Mouse (Mus musculus) embryonic facial prominence, embryonic 12.5 days (tissue): ENCODE results near the gene Wdr64. TPM values are rescaled to one million over a fixed set of nuclear protein-coding genes. Genes with fewer than 3 reads are reported as not detected.

Source experiments
- ATAC-seq: fragments of 200-750 bp; cut with Nextera tagmentation; 2 replicates; pipeline ENCODE4 v1.8.0; 2017; ENCODE audit not compliant: insufficient number of reproducible peaks, insufficient read depth, low FRiP score, low TSS enrichment
- H3K27ac ChIP-seq: fragments of 300-500 bp; sonication (generic); 2 replicates; pipeline ENCODE4 v1.5.1; 2016; ENCODE audit warnings: mild to moderate bottlenecking
- H3K27me3 ChIP-seq: fragments of 300-500 bp; sonication (generic); 2 replicates; pipeline ENCODE4 v1.6.1; 2016; ENCODE audit warnings: mild to moderate bottlenecking, moderate library complexity
- H3K36me3 ChIP-seq: fragments of 300-500 bp; sonication (generic); 2 replicates; pipeline ENCODE4 v1.6.1; 2016; ENCODE audit warnings: mild to moderate bottlenecking
- H3K4me1 ChIP-seq: fragments of 300-500 bp; sonication (generic); 2 replicates; pipeline ENCODE4 v1.6.1; 2016
- H3K4me2 ChIP-seq: fragments of 300-500 bp; sonication (generic); replicated peaks from 2 replicates; pipeline ENCODE4 v1.6.1; 2016; ENCODE audit warnings: mild to moderate bottlenecking, moderate library complexity
- H3K4me3 ChIP-seq: fragments of 300-500 bp; sonication (generic); 2 replicates; pipeline ENCODE4 v1.5.1; 2016; ENCODE audit warnings: mild to moderate bottlenecking
- H3K9ac ChIP-seq: fragments of 300-500 bp; sonication (generic); 2 replicates; pipeline ENCODE4 v1.6.1; 2016; ENCODE audit warnings: mild to moderate bottlenecking, moderate library complexity
- H3K9me3 ChIP-seq: fragments of 300-500 bp; sonication (generic); 2 replicates; pipeline ENCODE4 v1.6.1; 2016; ENCODE audit warnings: mild to moderate bottlenecking, moderate library complexity
- WGBS: fragments of 180-500 bp; shearing (Covaris S2); methylation state at CpG from one replicate; pipeline ENCODE4 v1.1.7; 2016; 5-methylcytosine and 5-hydroxymethylcytosine counted together
- polyA plus RNA-seq: library from polyadenylated mRNA; unstranded; fragments of >200 nt; fragmentation: Nextera tagmentation; extraction: Ambion mirVana; gene quantifications from 2 replicates; pipeline ENCODE4 v1.2.1, GENCODE M21; 2016

Gene Wdr64
- polyA plus RNA-seq, 1 experiment from 2014 or later = not detected

DNA sequence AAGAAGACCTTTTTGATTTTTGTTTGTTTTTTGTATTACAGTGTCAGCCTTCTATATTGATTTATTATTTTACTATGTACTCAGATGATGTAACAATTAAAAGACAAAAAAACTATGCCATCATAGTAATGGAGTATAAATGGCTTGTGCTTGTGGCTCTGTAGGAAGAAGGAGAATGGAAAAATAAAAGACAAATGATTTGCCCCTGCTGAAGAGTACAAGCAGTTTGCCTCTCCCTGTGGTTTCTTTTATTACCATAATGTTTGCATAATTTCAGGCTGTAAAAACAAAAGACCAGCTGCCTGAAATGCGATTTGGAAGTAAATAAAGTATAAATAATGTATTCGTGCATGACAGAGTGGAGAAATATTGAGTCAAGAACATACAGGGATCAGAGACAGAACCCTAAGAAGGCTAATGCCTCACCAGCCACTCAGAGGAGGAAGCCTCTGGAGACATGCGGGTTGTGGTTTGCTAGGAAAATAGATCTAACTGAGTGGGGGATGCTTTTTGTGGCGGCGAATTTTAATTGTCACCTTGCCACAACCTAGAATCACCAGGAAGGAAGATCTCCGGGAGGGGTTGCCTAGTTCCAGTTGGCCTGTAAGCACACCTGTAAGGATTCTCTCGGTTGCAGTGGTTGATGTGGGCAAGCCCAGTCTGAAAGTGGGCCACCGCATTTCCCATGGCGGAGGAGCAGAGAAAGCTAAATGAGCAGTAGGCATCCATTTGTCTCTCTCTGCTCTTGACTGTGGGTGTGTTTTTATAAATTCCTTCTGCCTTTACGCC, 56.4 kb downstream of the Wdr64 start:
- no peak overlapping the region for H3K9ac ChIP-seq
- no peaks in the 10 kb centered on the region for H3K4me1 ChIP-seq
- H3K9me3 ChIP-seq = no peaks in the 10 kb centered on the region
- H3K4me3 ChIP-seq = no peak overlapping the region
- no peak for ATAC-seq
- no peaks in the 10 kb centered on the region for H3K36me3 ChIP-seq
- H3K4me2 ChIP-seq = no peak overlapping the region
- H3K27me3 ChIP-seq = no peaks in the 10 kb centered on the region
- WGBS = 74% methylated on average over 10 of the region's 10 CpGs
- no peak overlapping the region for H3K27ac ChIP-seq

DNA sequence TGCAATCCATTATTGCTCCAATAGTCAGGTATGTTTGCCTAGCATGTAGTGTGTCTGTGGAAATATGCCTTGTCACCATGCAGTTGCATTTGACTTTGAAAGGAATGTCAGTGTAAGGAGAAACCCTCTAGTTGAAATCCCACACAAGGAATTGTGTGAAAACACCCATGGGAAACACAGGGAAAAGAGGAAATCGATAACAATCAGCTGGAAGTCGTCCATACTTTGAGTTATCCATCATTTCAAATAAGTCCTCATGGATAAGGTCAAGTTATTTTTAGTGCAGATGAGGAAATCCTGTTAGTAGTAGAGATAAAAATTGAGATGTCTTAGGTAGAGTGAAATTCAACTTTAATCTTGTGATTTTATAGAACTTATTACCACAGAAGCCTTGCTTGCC, 96.3 kb downstream of the Wdr64 start:
- no peaks in the 10 kb centered on the region for H3K9me3 ChIP-seq
- H3K4me1 ChIP-seq = no peaks in the 10 kb centered on the region
- WGBS = 75% methylated on average over 2 of the region's 2 CpGs
- H3K4me3 ChIP-seq = no peak overlapping the region
- no peak overlapping the region for H3K9ac ChIP-seq
- H3K27me3 ChIP-seq = no peaks in the 10 kb centered on the region
- no peak for ATAC-seq
- no peak overlapping the region for H3K4me2 ChIP-seq
- no peaks in the 10 kb centered on the region for H3K36me3 ChIP-seq
- H3K27ac ChIP-seq = no peak overlapping the region

DNA sequence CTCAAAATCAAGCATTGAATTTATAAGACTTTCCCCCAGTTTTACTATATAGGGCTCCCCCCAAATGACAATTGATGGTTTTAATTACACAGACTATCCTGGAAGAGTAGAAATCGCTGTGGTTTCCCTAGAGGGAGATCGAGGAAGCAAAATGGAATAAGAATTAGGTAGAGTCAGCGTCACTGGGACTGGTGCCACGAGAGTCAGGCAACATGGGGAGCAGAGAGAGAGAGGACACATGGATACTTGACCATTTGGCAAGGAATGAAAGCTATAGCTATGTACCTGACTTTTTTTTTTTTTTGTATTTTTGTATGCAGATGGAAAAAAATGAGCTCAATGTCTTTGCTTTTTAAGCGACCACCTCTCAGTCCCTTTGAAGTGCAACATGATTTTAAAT, 110.0 kb downstream of the Wdr64 start:
- no peaks in the 10 kb centered on the region for H3K27me3 ChIP-seq
- H3K4me3 ChIP-seq = no peak overlapping the region
- H3K27ac ChIP-seq = no peak overlapping the region
- H3K9ac ChIP-seq = no peak overlapping the region
- H3K9me3 ChIP-seq = no peaks in the 10 kb centered on the region
- H3K4me2 ChIP-seq = no peak overlapping the region
- 71% methylated on average over 5 of the region's 5 CpGs for WGBS
- no peaks in the 10 kb centered on the region for H3K36me3 ChIP-seq
- no peak for ATAC-seq
- no peaks in the 10 kb centered on the region for H3K4me1 ChIP-seq

DNA sequence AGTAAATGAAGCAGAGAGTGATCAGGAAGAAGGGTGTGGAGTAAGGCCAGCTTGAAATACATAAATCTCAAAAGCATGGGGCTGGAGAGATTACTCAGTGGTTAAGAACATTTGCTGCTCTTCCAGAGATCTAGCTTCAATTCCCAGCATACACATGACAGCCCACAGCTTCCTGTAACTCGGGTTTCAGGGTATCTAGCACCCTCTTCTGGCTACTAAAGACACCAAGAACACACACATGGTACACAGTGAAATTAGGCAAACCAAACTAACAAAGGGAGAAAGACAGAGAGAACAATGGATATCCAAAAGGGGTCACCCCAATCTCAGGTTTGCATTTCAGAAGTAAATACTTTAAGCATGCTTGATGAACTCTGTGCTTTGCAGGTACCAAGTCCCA, 113.2 kb downstream of the Wdr64 start:
- Histone ChIP-seq H3K36me3 (no peaks in the 10 kb centered on the region), H3K27ac (no peak overlapping the region), H3K4me3 (no peak overlapping the region), H3K4me1 (no peaks in the 10 kb centered on the region), H3K4me2 (no peak overlapping the region), H3K27me3 (no peaks in the 10 kb centered on the region), H3K9ac (no peak overlapping the region), H3K9me3 (no peaks in the 10 kb centered on the region)
- no peak for ATAC-seq
- 5% methylated on average over 1 of the region's 1 CpGs for WGBS

DNA sequence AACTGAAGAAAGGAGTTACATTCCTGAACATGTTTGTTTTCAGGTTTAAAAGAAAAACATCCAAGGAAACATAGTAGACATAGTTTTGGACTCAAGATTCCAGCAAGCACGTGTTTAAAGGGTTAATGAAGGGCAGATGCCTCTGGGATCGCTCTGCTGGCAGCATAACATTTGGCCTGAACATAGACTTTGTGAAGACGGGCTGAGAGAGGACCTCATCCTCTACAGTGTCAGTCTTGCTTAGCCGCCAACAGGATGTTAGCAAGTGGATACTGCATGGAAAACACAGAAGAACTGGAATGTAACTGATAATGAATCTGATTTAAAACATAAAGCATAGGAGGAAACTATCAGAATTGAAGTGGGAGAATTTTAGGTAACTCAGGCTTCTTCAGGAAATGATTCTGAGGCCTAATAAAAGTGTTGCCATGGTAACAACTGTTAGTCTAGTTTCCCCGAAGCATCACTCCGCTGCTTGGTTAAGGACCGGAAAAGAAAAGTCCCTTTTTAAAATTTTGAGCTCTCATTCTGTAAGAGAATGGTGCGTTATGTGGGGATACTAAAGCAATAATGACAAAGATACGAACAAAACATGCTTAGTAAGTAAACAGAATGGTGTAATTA, 125.5 kb downstream of the Wdr64 start:
- H3K9ac ChIP-seq = no peak overlapping the region
- no peaks in the 10 kb centered on the region for H3K27me3 ChIP-seq
- H3K4me1 ChIP-seq = no peaks in the 10 kb centered on the region
- H3K4me3 ChIP-seq = no peak overlapping the region
- no peaks in the 10 kb centered on the region for H3K9me3 ChIP-seq
- no peaks in the 10 kb centered on the region for H3K36me3 ChIP-seq
- ATAC-seq = no peak
- H3K27ac ChIP-seq = no peak overlapping the region
- no peak overlapping the region for H3K4me2 ChIP-seq
- WGBS = 65% methylated on average over 9 of the region's 9 CpGs

DNA sequence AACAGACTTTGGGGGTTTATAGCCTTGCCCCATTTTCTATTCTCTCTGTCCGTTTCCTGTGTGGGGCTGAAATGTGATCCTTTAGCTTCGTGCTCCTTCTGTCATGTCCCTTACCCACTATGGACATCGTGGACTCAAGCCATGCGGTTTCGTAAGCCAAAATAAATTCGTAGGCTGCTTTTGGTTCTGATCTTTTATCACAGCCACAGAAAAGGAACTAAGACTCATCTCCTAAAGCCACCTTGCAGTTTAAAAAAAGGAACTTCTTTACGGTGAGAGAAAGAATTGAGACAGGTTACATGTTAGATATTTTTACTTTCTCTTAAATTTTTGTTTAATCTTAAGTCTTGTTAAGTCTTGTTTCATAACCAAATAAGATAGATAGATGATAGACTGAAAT, 130.1 kb downstream of the Wdr64 start:
- Histone ChIP-seq H3K27me3 (no peaks in the 10 kb centered on the region; the same call in 1 of the 2 replicates), H3K27ac (no peak overlapping the region), H3K9ac (no peak overlapping the region), H3K4me1 (no peaks in the 10 kb centered on the region), H3K4me3 (no peak overlapping the region), H3K4me2 (no peak overlapping the region), H3K36me3 (no peaks in the 10 kb centered on the region), H3K9me3 (no peaks in the 10 kb centered on the region)
- 83% methylated on average over 7 of the region's 7 CpGs for WGBS
- no peak for ATAC-seq

DNA sequence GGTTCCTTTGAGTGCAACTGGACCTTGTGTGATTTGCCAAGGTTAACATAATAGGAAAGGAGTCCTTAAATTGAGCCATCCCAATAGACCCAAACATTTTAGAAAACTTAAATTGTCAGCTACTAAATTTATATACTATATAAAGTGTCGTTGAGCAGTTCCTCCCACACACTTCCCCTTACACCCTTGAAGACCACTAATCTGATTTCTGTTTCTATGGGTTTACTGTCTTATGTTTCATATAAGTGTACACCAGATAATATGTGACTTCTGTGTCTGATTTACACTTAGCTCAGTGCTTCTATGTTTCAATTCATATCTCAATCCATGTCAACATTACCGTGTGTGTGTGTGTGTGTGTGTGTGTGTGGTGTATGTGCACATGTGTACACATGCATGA, 130.8 kb downstream of the Wdr64 start:
- Histone ChIP-seq H3K4me3 (no peak overlapping the region), H3K4me1 (no peaks in the 10 kb centered on the region), H3K36me3 (no peaks in the 10 kb centered on the region), H3K9me3 (no peaks in the 10 kb centered on the region), H3K9ac (no peak overlapping the region), H3K4me2 (no peak overlapping the region), H3K27me3 (no peaks in the 10 kb centered on the region; the same call in 1 of the 2 replicates), H3K27ac (no peak overlapping the region)
- 87% methylated on average over 2 of the region's 2 CpGs for WGBS
- ATAC-seq = no peak

DNA sequence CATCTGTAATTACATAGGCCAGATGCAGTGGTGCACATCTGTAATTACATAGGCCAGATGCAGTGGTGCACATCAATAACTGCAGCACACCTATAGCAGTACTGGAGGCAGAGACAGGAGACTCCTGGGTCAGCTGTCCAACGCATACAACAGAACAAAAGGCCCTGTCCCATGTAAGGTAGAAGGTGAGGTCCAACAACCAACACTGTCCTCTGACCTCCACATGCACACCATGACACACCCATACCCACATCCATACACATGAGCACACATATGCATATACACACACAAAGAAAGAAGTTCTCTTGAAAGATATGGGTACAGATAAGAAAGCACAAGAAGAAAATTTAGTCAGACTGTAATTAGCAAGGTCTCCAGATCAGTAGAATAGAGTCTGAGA, 157.1 kb downstream of the Wdr64 start:
- Histone ChIP-seq H3K36me3 (no peaks in the 10 kb centered on the region), H3K9ac (no peak overlapping the region), H3K27me3 (no peaks in the 10 kb centered on the region), H3K9me3 (no peaks in the 10 kb centered on the region), H3K4me2 (no peak overlapping the region), H3K27ac (no peak overlapping the region), H3K4me1 (no peaks in the 10 kb centered on the region), H3K4me3 (no peak overlapping the region)
- whole genome bisulfite sequencing = 94% methylated on average over 1 of the region's 1 CpGs
- ATAC-seq = peak; percentile 67; the same call in 1 of the 2 replicates

Other genes starting within 250 kb of the Wdr64 start
- gene Rgs7, start 206.1 kb upstream of the Wdr64 start, polyA plus RNA-seq = 2.3 and 2.4 TPM in 2 replicates
- 0.37 and 0.51 TPM in 2 replicates for gene Kmo, start 78.2 kb upstream of the Wdr64 start, polyA plus RNA-seq
- 89.0 and 101 TPM in 2 replicates for gene Fh1, start 73.0 kb upstream of the Wdr64 start, polyA plus RNA-seq
- 8.2 and 9.4 TPM in 2 replicates for gene Opn3, start 5.8 kb upstream of the Wdr64 start, polyA plus RNA-seq
- gene Chml, start 5.7 kb upstream of the Wdr64 start, polyA plus RNA-seq = 3.4 and 3.8 TPM in 2 replicates
- 86.3 and 104 TPM in 2 replicates for gene Exo1, start 182.0 kb downstream of the Wdr64 start, polyA plus RNA-seq
- gene Gm38100, start 221.7 kb downstream of the Wdr64 start, polyA plus RNA-seq = 0.09 TPM in 1 of 2 replicates, not detected in the other